ENCODE assay signal across 10 mouse cellular contexts in genomic region chr2:105688011-105688410, GRCm38 (mm10). TPM values are rescaled to one million over a fixed set of nuclear protein-coding genes. Genes with fewer than 3 reads are reported as not detected.
DNase-seq lines count a peak whose midpoint lies in the region; ATAC-seq and TF ChIP-seq lines count a peak whose summit lies in the region.
"Had no signal": no experiment of that assay in that cellular context is flagged by ENCODE, and none has a peak within 500 bp of the region (broad histone marks: within the 10 kb centered on the region; RNA-seq: fewer than 3 reads in every experiment).

No protein-coding gene starts in this region.

- no peak for TF ChIP-seq CTCF in lung, embryonic 14.5 days (IDR thresholded peaks at IDR 0.05; ENCODE audit: low read depth)
- TF ChIP-seq CTCF in olfactory bulb, adult 2 months (IDR thresholded peaks at IDR 0.05; ENCODE audit: insufficient read depth, low read depth, low read length) = no peak

- 1% methylated on average over 17 of the region's 17 CpGs for WGBS in lung, embryonic 14.5 days
- 2% methylated on average over 17 of the region's 17 CpGs for WGBS in forebrain, embryonic 13.5 days
- under 1% methylated on average over 17 of the region's 17 CpGs for WGBS in limb, embryonic 12.5 days
- 6% methylated on average over 17 of the region's 17 CpGs for WGBS in olfactory bulb, adult 2 months

- no peaks in the 10 kb centered on the region for H3K4me1 ChIP-seq in lung, embryonic 14.5 days (ENCODE audit: insufficient read depth)
- H3K4me1 ChIP-seq in forebrain, embryonic 13.5 days = peaks cover 82% of the 10 kb centered on the region
- H3K4me1 ChIP-seq in limb, embryonic 12.5 days (replicated peaks) = peaks cover 21% of the 10 kb centered on the region
- peaks cover 30% of the 10 kb centered on the region for H3K4me1 ChIP-seq in olfactory bulb, adult 2 months (ENCODE audit: control insufficient read depth, insufficient read depth, low read length)

- H3K27me3 ChIP-seq in lung, embryonic 14.5 days (ENCODE audit: insufficient read depth, low read length) = peaks cover 96% of the 10 kb centered on the region
- peaks cover 64% of the 10 kb centered on the region for H3K27me3 ChIP-seq in forebrain, embryonic 13.5 days
- H3K27me3 ChIP-seq in limb, embryonic 12.5 days = peaks cover 92% of the 10 kb centered on the region

- H3K27ac ChIP-seq in lung, embryonic 14.5 days (ENCODE audit: low read depth) = no peak overlapping the region
- peak overlapping the region; percentile 87 for H3K27ac ChIP-seq in forebrain, embryonic 13.5 days
- H3K27ac ChIP-seq in limb, embryonic 12.5 days = no peak overlapping the region
- H3K27ac ChIP-seq in olfactory bulb, adult 2 months (ENCODE audit: insufficient read depth, low read depth, low read length) = peak overlapping the region; percentile 98

- DNase-seq in lung, embryonic 14.5 days = no peak
- DNase-seq in lung, postnatal 4 days = no peak
- DNase-seq in ovary, postnatal 36 days (ENCODE audit: low spot score) = no peak
- DNase-seq in thymus, adult 18-20 months = no peak
- no peak for DNase-seq in adrenal gland, postnatal 14 days
- DNase-seq: gastrocnemius, postnatal 25 days had no signal

- no peaks in the 10 kb centered on the region for H3K36me3 ChIP-seq in lung, embryonic 14.5 days (ENCODE audit: insufficient read depth)
- peaks cover 22% of the 10 kb centered on the region for H3K36me3 ChIP-seq in forebrain, embryonic 13.5 days (ENCODE audit: poor library complexity, severe bottlenecking)
- H3K36me3 ChIP-seq in limb, embryonic 12.5 days = no peaks in the 10 kb centered on the region

- TF ChIP-seq POLR2A in olfactory bulb, adult 2 months (IDR thresholded peaks at IDR 0.05; ENCODE audit: insufficient read depth, low read depth, low read length) = no peak

- no peak for ATAC-seq in lung, embryonic 14.5 days (ENCODE audit: insufficient read depth)
- no peak for ATAC-seq in forebrain, embryonic 13.5 days
- no peak for ATAC-seq in limb, embryonic 12.5 days (ENCODE audit: insufficient number of reproducible peaks, insufficient read depth, low FRiP score, low TSS enrichment, low read depth)

- H3K9me3 ChIP-seq in lung, embryonic 14.5 days (ENCODE audit: low read depth, low read length) = no peaks in the 10 kb centered on the region
- H3K9me3 ChIP-seq in forebrain, embryonic 13.5 days (replicated peaks) = no peaks in the 10 kb centered on the region
- no peaks in the 10 kb centered on the region for H3K9me3 ChIP-seq in limb, embryonic 12.5 days

- H3K4me3 ChIP-seq in lung, embryonic 14.5 days (ENCODE audit: low read depth, low read length) = no peak overlapping the region
- peak overlapping the region; percentile 27 for H3K4me3 ChIP-seq in forebrain, embryonic 13.5 days
- peak overlapping the region; percentile 0; the same call in 1 of the 2 replicates for H3K4me3 ChIP-seq in limb, embryonic 12.5 days (replicated peaks)
- peak overlapping the region; percentile 33 for H3K4me3 ChIP-seq in olfactory bulb, adult 2 months (ENCODE audit: insufficient read depth, low read depth, low read length)

- H3K9ac ChIP-seq in lung, embryonic 14.5 days = no peak overlapping the region
- H3K9ac ChIP-seq in forebrain, embryonic 13.5 days = peak overlapping the region; percentile 61
- no peak overlapping the region for H3K9ac ChIP-seq in limb, embryonic 12.5 days (replicated peaks)

- H3K4me2 ChIP-seq in lung, embryonic 14.5 days = peak overlapping the region; percentile 32
- peak overlapping the region; percentile 64 for H3K4me2 ChIP-seq in forebrain, embryonic 13.5 days
- H3K4me2 ChIP-seq in limb, embryonic 12.5 days = 0 out of 2 replicates have a peak overlapping the region, but pooled peaks have one; percentile 3

RNA-seq across cellular contexts. Expression of gene Pax6, which starts 19.3 kb away (rescaled TPM):
- 0.08 TPM in 1 of 2 replicates, not detected in the other for polyA plus RNA-seq in lung, embryonic 14.5 days (2014; fragmentation: Nextera tagmentation; extraction: Ambion mirVana)
- polyA plus RNA-seq in forebrain, embryonic 13.5 days (2015; fragmentation: Nextera tagmentation; extraction: Ambion mirVana) = 87.1 and 92.7 TPM in 2 replicates
- polyA plus RNA-seq in limb, embryonic 12.5 days (2016; fragmentation: Nextera tagmentation; extraction: Ambion mirVana) = 0.49 TPM in 1 of 2 replicates, not detected in the other
- polyA plus RNA-seq in olfactory bulb, adult 2 months (2012; ENCODE audit: insufficient read depth, insufficient read length, low replicate concordance, missing spikeins) = not detected in 2 replicates
- 0.83 TPM in 1 of 2 replicates, not detected in the other for total RNA-seq in adrenal gland, postnatal 14 days (2021)
- total RNA-seq: gastrocnemius, postnatal 25 days; monocyte, adult 5-6 weeks had no signal

Comparison
In these comparisons a context has a peak if more than half of its experiments do, and no peak if none do; other contexts are left out.
1. H3K27ac ChIP-seq: peak in forebrain, embryonic 13.5 days (single experiment) and olfactory bulb, adult 2 months (single experiment); none in lung, embryonic 14.5 days (single experiment) and limb, embryonic 12.5 days (single experiment).
2. H3K4me2 ChIP-seq: peak in every context shown above with its lines; median percentile 64 in forebrain, embryonic 13.5 days; 32 in lung, embryonic 14.5 days; 3 in limb, embryonic 12.5 days.